Mouse (Mus musculus) bone marrow, adult 2 months (tissue): Measurements from ENCODE around the gene Sh3rf1. TPM values are rescaled to one million over a fixed set of nuclear protein-coding genes. Genes with fewer than 3 reads are reported as not detected.

Source experiments
- H3K27ac ChIP-seq: fragments of 200-500 bp; 2 replicates; pipeline ENCODE4 v1.5.1; 2012; ENCODE audit warnings: low read depth, mild to moderate bottlenecking, control low read depth, inconsistent platforms, low read length; ENCODE audit not compliant: control insufficient read depth, poor library complexity, insufficient read depth
- H3K4me1 ChIP-seq: fragments of 200-500 bp; 2 replicates; pipeline ENCODE4 v1.6.1; 2011; ENCODE audit warnings: low read length; ENCODE audit not compliant: control insufficient read depth, insufficient read depth
- H3K4me3 ChIP-seq: fragments of 200-500 bp; replicated peaks from 2 replicates; pipeline ENCODE3; 2011; ENCODE audit warnings: mild to moderate bottlenecking, low read depth, low read length, control low read depth; ENCODE audit not compliant: control insufficient read depth
- CTCF ChIP-seq: fragments of 200-500 bp; IDR thresholded peaks from 2 replicates; pipeline ENCODE4 v1.5.1; 2011; ENCODE audit warnings: low read length, control low read depth; ENCODE audit not compliant: control insufficient read depth, insufficient read depth
- POLR2A ChIP-seq: fragments of 200-500 bp; IDR thresholded peaks from 2 replicates; pipeline ENCODE4 v1.6.1; 2011; ENCODE audit warnings: low read depth, mild to moderate bottlenecking, control low read depth, low read length, borderline replicate concordance; ENCODE audit not compliant: control insufficient read depth
- WGBS: fragments of 180-500 bp; shearing (Covaris S2); methylation state at CpG from one replicate; pipeline ENCODE4 v1.1.7; 2018; 5-methylcytosine and 5-hydroxymethylcytosine counted together
- polyA plus RNA-seq: library from polyadenylated mRNA; stranded (reverse); fragments of >200 nt; gene quantifications from 2 replicates; pipeline ENCODE4 v1.2.4, GENCODE M21; 2011; ENCODE audit warnings: low replicate concordance; ENCODE audit not compliant: missing spikeins, insufficient read depth, insufficient read length

The Sh3rf1 gene
- polyA plus RNA-seq, 1 experiment, result 2.4 TPM

DNA sequence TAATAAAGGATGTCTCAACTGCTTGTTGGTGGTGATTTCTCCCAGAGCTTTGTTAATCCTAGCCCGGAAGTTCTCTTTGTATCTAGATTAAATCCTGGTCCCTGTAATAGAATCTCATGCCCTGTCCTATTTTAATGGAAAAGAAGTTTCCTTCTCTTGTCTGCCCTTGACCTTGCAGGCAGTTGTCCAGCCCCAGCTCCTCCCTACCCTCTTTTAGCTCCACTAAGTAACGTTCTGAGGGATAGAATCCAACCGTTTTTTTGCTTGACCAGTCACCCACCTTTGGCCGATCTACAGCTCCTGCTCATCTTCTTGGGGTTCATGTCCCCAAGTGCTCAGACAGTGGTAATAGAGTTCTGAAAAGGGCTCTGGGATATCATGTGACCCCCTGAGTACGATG, 19.8 kb downstream of the Sh3rf1 start:
- WGBS, result 88% methylated on average over 5 of the region's 5 CpGs
- Histone ChIP-seq H3K27ac (no peak overlapping the region), H3K4me1 (no peaks in the 10 kb centered on the region), H3K4me3 (no peak overlapping the region)
- no peak for TF ChIP-seq CTCF
- TF ChIP-seq POLR2A, result no peak

DNA sequence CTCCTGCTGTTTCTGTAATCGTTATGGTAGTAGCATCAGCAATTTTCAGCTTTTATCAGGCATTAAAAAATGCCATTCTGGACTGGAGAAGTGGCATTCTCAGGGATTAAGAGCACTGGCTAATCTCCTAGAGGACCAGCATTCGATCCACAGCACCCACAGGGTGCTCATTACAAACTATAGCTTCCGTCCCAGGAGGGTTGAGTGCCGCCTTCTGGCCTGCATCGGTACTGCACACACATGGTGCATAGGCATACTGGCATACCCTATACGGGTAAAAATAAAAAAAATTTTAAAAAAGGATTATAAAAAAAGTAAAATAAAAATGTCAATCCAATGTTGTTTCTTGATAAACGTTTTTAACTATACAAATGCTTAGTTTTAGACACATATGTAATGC, 20.5 kb downstream of the Sh3rf1 start:
- 85% methylated on average over 7 of the region's 7 CpGs for WGBS

DNA sequence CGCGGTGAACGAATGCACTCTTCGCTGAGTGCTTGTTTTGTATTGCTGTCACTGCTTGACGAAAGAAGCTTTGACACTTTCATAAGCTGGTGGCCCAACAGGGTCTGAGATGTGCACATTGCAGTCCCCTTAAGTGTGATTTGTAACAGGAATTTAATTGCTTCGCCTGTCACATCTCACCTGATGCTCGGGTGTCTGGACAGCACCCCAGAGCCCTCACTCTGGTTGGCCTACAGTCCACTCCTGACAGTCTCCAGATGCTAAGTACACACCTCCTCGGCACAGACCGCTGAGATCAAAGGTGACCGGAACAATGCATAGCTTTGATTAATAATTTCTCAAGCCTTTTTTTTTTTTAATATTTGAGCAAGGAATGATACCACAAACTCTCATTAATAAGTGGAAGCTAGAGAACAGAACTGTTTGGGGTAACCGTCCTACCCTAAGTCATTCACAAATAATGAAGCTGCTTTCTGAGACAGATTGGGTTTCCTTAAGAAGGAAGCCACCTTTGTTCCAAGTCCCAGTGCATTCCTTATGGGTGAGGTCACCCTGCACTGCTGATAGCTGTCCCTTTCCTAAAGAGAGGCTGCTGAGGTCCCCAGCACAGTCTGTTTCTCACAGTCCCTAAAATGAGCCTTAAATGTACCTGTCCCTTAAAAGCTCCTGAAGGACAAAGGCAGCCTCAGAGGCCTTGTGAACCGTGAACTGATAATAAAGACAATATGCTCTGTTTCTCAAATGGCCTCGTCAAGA, 23.8 kb downstream of the Sh3rf1 start:
- WGBS, result 87% methylated on average over 13 of the region's 13 CpGs
- no peaks in the 10 kb centered on the region for H3K4me1 ChIP-seq
- TF ChIP-seq CTCF (no peak), POLR2A (no peak)
- H3K4me3 ChIP-seq, result no peak overlapping the region
- H3K27ac ChIP-seq, result no peak overlapping the region

More for the DNA sequence above, 20.5 kb downstream of the Sh3rf1 start:
- H3K27ac ChIP-seq, result no peak overlapping the region
- no peak overlapping the region for H3K4me3 ChIP-seq
- TF ChIP-seq CTCF, result no peak
- no peak for TF ChIP-seq POLR2A
- H3K4me1 ChIP-seq, result no peaks in the 10 kb centered on the region

DNA sequence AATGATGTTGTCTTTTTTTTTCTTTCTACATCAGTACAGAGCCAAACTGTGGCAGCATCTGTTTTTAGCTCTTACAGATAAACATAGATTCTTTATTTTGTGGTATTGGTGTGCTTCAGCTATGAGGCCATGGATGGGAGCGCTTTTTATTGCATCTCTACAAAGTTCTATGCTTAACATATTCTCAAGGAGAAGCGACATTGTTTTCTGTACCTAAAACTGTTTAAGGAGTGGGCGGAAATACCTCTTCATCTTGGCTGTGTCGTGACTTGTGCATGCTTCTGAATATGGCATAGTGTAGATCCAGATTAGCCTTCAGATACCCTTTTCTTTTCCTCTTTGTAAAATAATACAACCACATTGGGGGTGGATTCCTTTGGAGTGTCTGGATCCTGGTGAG, 25.8 kb downstream of the Sh3rf1 start:
- TF ChIP-seq CTCF (no peak), POLR2A (no peak)
- Histone ChIP-seq H3K4me1 (no peaks in the 10 kb centered on the region), H3K4me3 (no peak overlapping the region), H3K27ac (no peak overlapping the region)
- 83% methylated on average over 4 of the region's 4 CpGs for WGBS

DNA sequence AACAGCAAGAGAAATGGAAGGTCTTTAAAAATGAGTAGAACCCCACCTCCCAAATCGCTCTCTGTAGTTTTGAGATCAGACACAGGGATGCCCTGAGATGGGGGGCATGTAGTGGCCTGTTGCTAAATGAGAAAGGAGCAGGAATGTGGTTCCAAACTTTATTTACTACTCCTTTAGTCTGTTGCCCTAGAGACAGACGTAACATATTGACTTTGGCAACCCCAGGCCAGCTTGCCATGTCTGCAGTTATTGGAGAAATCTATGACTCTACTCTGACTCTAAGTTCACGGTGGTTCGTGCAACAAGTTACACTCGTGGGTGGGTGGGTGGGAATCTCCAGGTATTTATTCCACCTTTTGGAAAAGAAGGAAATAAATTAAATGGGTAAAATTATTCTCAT, 30.5 kb downstream of the Sh3rf1 start:
- Histone ChIP-seq H3K27ac (no peak overlapping the region), H3K4me3 (no peak overlapping the region), H3K4me1 (no peaks in the 10 kb centered on the region)
- 76% methylated on average over 5 of the region's 5 CpGs for WGBS
- TF ChIP-seq CTCF, result no peak
- TF ChIP-seq POLR2A, result no peak

DNA sequence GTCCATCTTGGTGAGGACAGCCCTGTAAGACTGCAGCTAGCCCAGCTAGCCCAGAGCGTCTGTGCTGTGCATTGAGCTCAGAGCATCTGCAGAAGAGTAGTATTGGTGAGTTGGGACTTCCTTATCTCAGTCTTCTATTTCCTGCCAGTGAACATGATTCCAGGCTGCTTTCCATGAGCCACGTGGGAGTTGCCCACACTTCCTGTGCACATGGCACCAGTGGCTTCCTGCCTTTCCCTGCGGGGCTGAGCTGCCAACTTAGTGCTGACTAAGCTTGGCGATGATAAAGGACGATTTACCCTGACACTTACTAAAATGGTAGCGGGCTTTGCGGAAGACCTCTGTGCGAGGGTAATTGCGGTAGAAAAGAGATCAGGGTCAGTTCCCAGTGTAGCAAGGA, 35.2 kb downstream of the Sh3rf1 start:
- Histone ChIP-seq H3K27ac (no peak overlapping the region), H3K4me1 (no peaks in the 10 kb centered on the region), H3K4me3 (no peak overlapping the region)
- 56% methylated on average over 9 of the region's 9 CpGs for WGBS
- TF ChIP-seq CTCF (no peak), POLR2A (no peak)

DNA sequence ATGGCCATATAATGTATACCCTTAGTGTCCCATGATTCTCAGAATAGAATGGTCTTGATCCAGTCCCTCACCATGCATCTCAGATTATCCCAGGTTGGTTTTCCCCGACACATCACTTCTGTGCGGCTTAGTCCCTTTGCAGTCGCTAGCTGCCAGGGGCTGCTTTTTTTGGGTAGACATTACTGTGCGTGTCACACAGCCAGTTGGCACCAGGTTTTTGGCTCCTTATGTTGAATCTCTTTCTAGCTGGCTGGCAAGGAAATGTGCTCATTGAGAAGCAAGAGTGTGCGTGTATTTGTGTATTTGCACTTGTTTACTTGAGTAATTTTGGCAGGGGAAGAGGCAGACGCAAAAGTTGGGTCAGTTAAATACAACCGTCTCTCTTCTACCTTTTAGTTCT, 35.9 kb downstream of the Sh3rf1 start:
- Histone ChIP-seq H3K27ac (no peak overlapping the region), H3K4me3 (no peak overlapping the region), H3K4me1 (no peaks in the 10 kb centered on the region)
- TF ChIP-seq CTCF (no peak), POLR2A (no peak)
- WGBS, result 88% methylated on average over 7 of the region's 7 CpGs

DNA sequence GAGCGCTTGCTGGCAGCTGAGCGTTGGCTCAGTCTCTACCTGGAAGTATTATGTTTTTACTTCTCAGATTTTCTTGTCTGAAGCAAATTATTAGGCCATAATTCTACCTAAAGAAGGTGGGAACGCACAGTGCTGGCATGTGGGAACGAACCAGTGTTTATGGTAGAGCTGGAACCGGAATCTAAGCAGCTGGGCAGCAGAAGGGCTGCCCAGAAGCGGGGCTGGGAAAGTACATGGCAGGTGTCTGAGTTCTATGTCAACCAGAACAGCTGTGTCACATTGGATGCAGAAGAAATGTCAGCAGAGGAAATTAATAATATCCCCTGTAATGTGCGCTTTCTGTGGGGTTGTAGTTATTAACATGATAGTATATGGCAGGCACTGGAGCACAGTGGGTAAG, 36.9 kb downstream of the Sh3rf1 start:
- Histone ChIP-seq H3K27ac (no peak overlapping the region), H3K4me1 (no peaks in the 10 kb centered on the region), H3K4me3 (no peak overlapping the region)
- WGBS, result 86% methylated on average over 7 of the region's 7 CpGs
- no peak for TF ChIP-seq POLR2A
- TF ChIP-seq CTCF, result no peak

DNA sequence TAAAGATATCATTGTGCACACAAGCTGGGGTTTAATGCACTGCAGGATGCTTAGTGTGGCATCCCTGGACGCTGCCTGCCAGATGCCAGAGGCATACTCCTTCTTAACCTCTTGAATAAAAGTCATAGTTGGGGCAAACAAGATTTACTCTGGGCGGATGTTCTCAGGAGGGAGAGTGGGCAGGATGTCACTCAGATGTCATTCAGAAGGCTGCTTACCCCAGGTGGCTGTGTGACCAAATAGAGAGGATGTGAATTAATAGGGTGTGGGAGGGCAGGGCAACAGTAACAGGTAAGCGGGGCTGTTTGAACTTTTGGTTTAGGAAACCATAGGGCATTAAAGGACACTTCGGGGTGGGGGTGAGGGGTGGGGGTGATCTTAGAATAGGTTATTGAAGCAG, 37.7 kb downstream of the Sh3rf1 start:
- TF ChIP-seq POLR2A (no peak), CTCF (no peak)
- Histone ChIP-seq H3K4me3 (no peak overlapping the region), H3K27ac (no peak overlapping the region), H3K4me1 (no peaks in the 10 kb centered on the region)
- WGBS, result 80% methylated on average over 4 of the region's 4 CpGs
